Mouse (Mus musculus): ENCODE results near the gene Arpc2.

Gene Arpc2

DNA sequence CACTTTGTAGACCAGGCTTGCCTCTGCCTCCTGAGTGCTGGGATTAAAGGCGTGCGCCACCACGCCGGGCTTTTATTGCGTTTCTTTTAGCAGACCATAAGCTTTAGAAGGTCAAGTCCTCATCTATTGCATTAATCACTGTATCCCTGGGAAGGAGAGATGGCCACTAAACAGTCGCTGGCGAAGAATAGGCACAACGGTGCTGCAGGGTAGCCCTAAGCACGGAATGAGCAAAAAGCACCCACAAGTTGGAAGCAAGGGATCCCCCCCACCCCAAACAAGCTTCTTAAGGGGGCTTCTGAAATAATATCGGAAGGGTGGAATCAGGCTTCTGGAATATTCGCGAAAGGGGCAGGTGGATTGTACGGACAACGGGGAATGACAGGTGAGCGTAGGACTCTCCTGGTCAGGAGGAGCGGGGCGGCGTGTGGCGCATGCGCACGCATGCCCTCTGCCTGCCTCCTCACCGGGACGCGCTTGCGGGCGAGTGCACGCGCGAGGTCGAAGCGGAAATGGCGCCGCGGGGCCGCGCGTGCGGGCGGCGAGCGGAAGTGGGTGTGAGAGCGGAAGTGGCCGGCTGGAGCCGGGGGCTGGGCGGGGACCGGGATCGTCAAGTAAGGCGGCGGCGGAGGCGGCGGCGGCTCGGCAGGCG lies at the start of gene Arpc2:
TSS of gene Arpc2 (plus strand) at position 147 of the 652 bp plus-strand sequence.
- in situ Hi-C loops (cut with MboI; ENCODE audit: low sequenced_read_pairs): no loop called here

DNA sequence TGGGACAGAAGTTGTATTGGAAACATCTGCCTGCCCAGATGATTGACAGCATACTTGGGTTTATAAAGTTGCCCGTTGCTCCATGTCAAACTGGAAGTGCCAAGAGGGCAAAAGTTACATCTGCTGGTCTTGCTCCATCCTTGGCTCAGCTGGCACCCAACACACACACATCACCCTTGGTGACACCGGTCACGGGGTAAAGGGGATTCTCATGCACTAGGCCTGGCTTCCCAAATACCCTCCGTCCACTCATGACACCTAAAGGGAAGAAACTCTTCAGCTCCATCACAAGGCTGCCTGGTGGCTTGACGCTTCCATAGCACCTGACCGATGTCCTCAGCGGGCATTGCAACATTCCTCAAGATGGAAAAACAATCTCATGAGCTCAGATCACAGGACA lies 45.4 kb upstream of the Arpc2 start:
- in situ Hi-C loops (cut with MboI; ENCODE audit: low sequenced_read_pairs): no loop called here

DNA sequence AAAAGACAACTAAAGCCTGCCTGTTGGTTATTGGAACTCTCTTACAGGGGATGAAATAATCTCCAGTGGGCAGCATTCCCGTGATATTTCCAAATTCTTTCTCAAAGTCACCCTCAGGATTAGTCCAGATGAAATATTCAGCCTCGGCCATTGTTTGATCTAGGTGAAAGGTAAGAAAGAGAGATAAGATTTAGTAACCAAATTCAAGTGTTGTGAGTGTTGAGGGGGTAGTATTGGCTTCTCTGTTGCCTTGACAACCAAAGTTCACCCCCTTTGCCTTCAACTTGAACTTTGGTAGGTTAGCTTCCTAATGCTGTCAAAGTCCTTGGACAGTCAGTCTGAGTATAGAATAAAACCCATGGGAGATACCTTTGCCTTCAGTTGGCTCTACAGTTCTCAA lies 43.2 kb upstream of the Arpc2 start:
- in situ Hi-C loops (cut with MboI; ENCODE audit: low sequenced_read_pairs): no loop called here

DNA sequence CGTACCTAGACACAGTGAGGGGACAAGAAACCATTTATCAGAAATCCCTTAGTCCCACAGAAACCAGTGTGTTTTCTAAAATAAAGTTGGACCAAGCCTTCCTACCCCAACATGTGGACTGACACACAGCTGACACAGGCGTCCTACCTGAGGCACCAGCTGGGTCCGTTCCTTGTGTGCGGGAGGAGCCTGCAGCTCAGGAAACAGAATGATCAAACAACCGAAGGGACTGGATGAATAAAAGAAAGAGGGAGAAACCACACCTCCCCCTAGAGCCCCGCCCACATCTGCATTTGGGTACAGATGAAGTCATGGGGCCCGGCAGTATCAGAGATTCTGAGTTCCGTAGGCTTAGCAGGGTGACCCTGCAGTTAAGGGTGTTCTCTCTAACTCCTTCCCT lies 41.4 kb upstream of the Arpc2 start, which contains the start of gene Cxcr1:
TSS of gene Cxcr1 (minus strand) at position 187 of the 400 bp plus-strand sequence.
- in situ Hi-C loops (cut with MboI; ENCODE audit: low sequenced_read_pairs): no loop called here

DNA sequence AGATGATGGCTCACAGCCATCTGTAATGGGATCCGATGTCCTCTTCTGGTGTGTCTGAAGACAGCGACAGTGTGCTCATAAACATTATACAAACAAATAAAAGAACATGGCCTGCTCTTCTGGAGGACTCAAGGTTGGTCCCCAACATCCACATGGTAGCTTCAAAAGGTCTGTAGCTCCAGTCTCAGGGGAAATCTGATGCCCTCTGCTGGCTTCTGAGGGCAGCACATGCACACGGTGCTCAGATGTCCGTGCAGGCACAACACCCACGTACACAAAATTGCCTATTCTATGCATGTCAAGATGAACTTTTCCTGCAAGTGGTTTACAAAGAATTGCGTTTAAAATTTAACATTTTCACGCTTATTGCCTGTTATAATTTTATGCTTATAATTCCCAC lies 39.9 kb upstream of the Arpc2 start:
- in situ Hi-C loops (cut with MboI; ENCODE audit: low sequenced_read_pairs): no loop called here

DNA sequence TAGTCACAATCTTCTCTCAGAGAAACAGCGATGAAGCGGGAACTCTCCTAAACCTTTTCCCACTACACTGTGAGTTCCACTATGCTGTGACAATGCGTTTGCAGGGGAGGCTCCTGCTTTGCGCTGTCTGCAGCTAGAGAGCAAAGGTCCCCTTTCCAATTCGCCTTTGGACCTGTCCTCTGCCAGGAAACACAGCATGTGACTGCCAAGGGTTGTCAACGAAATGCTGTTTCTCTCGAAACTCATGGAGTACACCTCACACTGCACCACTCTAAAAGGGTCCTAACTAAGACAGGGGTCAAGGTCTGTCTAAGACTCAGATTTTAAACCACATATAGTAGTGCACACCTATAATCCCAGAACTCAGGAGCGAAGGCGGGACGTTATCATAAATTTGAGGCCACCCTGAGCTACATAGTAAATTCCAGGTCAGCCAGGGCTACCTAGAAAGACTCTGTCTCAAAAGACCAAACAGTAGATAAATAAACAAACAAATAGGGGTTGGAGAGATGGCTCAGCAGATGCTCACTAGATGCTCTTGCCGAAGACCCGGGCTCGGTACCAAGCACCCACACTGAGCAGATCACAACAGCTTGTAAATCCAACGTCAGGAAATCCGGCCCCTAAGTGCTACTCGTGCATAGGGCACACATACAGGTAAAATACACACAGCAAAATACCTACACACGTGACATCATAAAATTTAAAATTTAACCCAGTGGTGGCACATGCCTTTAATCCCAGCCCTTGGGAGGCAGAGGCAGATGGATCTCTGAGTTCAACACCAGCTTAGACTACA lies 39.1 kb upstream of the Arpc2 start:
- in situ Hi-C loops (cut with MboI; ENCODE audit: low sequenced_read_pairs): no loop called here

DNA sequence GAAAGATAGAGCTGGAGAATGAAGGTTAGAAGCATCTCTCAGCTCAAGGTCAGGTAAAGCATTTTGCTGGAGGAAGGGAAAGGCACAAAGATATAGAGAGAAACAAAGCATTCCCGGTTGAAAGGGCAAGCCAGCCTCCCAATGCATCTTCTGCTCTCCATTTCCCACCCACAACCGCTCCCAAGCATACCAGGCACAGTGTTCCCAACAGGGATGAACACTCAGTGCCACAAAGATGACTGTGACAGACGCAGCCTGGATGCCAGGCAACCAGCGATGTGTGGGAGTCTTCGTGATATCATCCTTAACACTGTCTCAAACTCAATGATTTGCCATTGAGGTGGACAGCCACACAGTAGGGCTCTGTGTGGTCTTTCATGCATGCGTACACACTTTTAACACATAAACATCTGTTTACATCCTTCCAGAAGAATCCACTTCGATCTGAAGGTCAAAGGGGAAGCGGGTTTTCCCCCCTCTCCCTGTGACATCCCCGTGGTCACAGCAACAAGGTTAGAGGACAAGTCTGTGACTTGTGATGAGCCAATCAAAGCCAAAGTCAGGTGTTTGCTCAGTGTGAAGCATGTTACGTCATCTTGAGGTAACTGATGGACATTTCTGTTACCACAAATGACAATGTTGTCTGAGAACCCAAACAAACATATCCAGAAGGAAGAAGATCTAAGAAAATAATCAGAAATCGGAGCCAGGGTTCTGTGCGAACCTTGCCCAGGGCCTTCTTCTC lies 38.0 kb upstream of the Arpc2 start:
- in situ Hi-C loops (cut with MboI; ENCODE audit: low sequenced_read_pairs): no loop called here

DNA sequence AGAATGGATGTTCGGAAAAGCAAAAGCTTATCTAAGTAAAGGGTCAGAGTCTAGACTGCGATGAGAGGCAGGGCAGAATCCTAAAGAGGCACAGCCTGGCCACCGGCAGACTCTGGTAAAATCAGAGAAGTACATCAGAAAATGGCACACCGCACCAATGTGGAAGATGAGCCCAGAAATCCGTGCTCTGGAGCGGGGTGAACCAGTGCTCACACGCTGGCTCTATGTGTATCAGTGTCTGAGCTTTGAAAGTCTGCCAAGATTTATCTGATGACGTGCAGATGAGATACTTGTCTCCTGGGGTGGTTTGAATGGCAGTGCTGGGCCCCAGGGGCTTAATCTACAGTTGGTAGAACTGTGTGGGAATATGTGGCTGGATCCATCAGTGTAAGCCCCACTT lies 36.8 kb upstream of the Arpc2 start:
- in situ Hi-C loops (cut with MboI; ENCODE audit: low sequenced_read_pairs): no loop called here

DNA sequence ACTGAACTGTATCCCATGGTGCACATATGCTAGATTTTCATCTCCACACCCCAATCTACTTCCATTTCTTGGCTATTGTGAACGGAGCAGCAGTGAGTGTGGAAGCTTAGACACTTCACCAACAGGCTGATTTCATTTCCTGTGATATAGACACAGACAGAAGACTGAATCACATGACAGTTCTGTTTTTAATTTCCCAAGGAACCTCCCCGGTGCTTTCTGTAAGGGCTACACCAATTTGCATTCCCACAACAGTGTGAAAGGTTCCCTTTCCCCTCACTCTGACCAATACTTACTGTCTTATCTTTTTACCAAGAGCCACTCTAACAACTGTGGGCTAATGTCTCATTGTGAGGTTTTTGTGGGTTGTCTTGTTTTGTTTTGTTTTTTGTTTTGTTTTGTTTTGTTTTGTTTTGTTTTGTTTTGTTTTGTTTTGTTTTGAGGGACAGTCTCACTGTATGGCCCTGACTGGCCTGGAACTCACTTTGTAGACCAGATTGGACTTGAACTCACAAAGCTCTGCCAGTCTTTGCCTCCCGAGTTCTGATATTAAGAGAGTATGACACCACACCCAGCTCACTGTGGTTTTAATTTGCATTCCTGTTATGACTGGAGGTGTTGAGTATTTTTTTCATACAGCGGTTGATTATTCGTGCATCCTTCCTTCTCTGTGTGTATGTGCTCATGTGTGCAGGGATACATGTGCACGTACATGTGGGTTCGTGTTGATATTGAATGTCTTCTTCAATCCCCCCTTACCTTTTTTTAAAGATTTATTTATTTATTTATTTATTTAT lies 34.6 kb upstream of the Arpc2 start:
- in situ Hi-C loops (cut with MboI; ENCODE audit: low sequenced_read_pairs): no loop called here

DNA sequence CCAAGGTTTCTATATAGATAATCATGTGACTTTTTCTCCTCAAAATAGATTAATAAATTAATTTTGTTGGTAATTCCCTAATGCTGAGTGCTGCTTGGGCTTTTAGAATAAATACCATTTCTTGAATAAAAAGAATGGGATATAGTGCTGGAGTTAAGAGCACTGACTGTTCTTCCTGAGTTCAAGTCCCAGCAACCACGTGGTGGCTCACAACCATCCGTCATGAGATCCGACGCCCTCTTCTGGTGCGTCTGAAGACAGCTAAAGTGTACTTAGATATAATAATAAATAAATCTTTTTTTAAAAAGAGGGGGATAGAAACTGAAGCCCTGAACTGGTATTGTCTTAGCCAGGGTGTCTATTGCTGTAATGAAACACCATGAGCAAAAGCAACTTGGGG lies 32.4 kb upstream of the Arpc2 start:
- in situ Hi-C loops (cut with MboI; ENCODE audit: low sequenced_read_pairs): no loop called here

DNA sequence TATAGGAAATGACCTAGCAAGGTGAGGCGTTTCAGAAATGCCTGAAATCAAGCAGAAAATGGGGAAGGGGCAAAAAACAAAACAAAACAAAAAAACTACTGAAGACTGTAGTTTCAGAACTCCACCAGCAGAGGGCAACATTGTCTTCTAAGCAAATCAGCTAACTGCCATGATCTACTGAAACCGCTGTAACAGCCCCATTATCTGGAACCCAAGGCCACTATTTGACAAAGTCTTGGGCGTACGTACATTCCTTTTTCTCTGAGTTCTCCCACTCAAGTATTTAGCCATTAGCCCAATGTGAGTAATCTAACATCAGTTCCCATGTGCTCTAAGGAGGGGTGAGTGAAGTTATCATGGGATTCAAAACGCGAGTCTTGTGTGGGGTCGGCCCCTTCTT lies 30.0 kb upstream of the Arpc2 start:
- in situ Hi-C loops (cut with MboI; ENCODE audit: low sequenced_read_pairs): no loop called here

DNA sequence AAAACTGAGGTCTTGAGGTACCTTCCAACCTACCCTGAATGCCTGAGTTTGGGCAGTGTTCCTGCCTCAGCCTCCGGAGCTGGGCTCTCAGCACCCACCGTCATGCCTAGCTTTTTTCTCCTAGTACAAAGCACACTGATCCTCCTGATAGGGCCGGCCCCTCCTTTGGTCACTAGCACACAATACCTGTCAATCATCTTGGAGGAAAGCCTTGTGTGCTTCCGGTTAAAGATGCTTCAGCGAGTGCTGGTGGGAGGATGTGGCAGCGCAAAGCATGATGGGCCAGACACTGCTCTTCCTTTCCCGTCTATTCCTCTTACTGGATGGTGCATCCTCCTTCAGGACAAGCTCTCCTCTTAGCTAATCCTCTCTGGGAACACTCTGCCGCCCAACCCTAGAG lies 29.2 kb upstream of the Arpc2 start:
- in situ Hi-C loops (cut with MboI; ENCODE audit: low sequenced_read_pairs): no loop called here

DNA sequence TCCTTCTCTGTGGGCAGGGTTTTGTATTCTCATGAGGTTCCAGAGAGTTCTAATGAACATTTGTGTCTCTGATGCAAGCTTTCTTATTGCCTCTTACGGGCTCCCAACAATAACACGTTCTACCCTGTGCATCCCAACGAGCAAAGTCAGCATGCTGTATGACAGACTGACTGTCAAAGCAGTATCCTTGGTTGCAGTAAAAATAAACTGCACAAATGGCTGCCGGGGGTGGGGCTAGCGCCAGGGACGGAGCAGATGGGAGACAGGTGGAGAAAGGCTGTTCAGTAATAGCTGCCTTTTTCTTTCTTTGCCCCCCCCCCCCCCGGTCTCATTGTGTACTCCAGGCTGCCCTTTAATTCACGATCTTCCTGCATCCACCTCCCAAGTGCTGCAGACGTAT lies 28.0 kb upstream of the Arpc2 start:
- in situ Hi-C loops (cut with MboI; ENCODE audit: low sequenced_read_pairs): no loop called here

DNA sequence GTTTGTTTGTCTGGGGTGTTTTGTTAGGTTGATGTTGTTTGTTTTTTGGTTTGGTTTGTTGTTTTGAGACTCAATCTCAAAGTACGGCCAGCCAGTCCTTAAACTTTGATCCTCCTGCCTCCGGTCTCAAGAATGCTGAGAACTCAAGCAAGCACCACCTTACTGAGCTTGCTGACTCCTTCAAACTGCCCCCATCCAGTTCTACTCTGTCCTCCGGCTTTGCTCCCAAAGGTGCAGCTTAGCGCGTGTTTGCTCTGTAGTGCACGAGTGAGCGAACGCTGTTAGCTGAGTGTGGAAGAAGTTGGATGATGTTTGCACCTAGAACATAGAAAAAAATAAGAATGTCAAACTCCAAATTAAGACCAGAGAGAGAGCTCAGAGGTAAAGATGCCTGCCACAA lies 26.9 kb upstream of the Arpc2 start:
- in situ Hi-C loops (cut with MboI; ENCODE audit: low sequenced_read_pairs): no loop called here

DNA sequence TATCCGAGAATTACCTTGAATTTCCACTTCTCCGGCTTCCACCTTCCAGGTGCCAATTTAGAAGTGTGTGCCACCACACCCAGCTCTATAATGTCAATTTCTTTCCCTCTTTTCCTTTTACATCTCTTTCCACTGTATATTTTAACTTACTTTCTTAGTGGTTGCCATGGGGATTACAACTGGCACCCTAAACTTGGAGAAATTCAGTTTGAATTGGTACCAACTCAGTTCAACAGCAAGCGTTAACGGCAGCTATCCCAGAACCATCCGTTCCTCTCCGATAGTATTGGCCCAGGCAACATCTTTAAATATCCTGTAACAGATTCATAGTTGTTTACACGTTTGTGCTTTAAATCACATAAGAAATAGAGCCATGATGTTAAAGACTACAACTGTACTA lies 16.0 kb upstream of the Arpc2 start:
- in situ Hi-C loops (cut with MboI; ENCODE audit: low sequenced_read_pairs): no loop called here

DNA sequence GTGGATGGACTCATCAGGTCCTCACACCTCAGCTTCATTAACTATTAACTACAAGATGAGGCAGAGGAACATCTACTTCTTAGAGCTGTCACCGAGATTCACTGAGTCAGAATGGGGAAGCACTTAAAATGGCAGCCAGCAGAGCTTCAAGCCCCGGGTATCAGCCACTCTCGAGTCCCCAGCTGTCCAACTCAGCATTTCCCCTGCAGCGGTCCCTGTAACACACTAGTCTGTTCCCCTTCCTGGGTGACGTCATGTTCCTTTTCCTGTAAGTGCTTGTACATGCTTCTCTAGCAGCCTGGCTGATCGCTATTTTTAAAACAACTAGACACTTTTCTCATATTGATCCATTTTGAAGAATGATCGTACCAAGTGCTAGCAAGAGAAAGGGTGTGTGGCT lies 8.6 kb upstream of the Arpc2 start:
- in situ Hi-C loops (cut with MboI; ENCODE audit: low sequenced_read_pairs): no loop called here

DNA sequence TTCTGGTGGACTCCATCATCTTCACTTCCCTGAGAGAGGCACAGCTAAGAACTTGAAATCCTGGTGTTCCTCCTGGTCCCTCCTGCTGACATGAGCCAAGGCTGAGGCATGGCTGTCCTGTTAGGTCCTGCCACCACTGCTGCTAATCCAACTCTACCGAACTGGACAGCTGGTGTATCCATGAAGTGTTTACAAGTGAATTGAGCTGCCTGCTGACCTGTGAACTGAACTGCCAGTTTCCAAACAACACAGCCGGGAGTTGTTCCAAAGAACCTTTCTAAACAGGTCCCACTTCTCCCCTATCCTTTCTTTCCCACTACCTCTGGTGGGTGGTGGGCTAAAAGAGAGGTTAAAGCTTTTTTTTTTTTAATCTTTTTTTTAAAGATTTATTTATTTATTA lies 5.9 kb upstream of the Arpc2 start:
- in situ Hi-C loops (cut with MboI; ENCODE audit: low sequenced_read_pairs): no loop called here

DNA sequence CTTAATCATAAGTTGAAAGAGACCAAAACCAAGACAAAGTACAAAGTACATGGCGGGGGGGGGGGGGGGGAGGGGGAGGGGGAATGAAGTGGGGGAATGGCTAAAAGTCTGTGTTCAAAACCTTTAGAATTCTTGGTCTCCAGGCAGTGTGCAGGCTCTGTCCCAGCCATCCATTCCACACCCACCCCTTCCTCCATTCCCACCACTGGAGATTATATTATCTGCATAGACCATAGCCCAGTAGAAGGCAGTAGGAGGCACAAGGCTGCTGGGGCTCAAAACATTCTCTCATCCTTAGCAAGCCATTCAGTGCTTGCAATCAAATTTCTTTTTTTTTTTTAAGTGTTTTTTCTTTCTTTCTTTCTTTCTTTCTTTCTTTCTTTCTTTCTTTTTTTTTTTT lies 4.9 kb upstream of the Arpc2 start:
- in situ Hi-C loops (cut with MboI; ENCODE audit: low sequenced_read_pairs): no loop called here

DNA sequence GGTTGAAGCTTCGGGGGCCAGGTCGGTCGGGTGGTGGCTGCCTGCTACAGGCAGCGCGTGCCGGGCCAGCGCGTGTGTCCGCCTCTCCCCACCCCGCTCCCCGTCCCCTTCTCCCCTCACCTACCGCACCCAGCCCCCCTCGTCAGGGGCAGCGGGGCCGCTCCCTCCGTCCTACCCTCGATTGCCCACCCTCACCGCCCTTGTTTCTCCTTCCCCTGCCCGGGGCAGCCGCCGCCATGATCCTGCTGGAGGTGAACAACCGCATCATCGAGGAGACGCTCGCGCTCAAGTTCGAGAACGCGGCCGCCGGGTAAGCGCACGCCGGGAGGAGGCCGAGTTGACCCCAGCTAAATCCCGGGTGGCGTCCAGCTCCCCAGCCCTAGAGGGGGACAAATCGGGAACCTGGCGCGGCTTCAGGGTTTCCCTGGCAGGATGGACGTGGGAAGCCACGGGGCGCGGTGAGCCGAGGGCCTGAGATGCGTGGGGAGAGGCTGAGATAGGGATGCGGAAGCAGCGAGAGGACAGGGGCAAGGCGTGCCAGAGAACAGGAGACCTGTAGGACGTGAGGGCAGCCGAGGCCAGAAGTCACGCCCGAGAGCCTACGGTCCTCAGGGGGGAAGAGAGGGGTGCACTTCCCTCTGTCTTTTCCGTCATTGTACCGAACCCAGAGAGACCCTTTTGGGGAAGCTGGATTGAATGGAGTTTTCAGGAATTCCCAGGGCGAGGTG lies 870 bp downstream of the Arpc2 start:
- in situ Hi-C loops (cut with MboI; ENCODE audit: low sequenced_read_pairs): no loop called here

DNA sequence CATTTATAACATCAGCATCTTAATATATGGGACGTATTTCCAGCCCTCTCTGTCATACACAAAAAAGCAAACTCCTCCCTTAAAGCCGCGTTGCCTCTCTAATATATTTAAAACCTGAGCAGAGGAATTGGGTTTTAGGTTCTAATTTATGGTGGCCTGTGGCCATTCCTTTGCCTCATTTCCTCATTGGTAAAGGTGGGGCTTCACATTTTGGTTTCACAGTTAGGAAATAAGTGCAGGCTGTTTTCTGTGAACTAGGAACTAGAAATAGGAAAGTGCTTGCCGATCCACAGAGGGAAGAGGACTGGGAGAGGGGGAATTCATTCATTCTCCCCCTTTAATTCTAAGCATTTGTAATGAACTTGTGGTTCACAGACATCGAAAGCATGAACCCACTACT lies 1.8 kb downstream of the Arpc2 start:
- in situ Hi-C loops (cut with MboI; ENCODE audit: low sequenced_read_pairs): no loop called here

Data from CH12F3 (cell line).